Mouse (Mus musculus) small intestine, adult 2 months (tissue): ENCODE measurements around the gene Spata45.

ENCODE experiments used
- CTCF ChIP-seq: fragments of 200-500 bp; IDR thresholded peaks from 2 replicates; pipeline ENCODE4 v1.5.1; 2012; ENCODE audit warnings: low read depth, mild to moderate bottlenecking, control low read depth, inconsistent platforms, low read length, moderate library complexity, mixed read lengths; ENCODE audit not compliant: insufficient replicate concordance, insufficient read length; ENCODE audit errors: extremely low read depth
- POLR2A ChIP-seq: fragments of 200-500 bp; IDR thresholded peaks from 2 replicates; pipeline ENCODE4 v1.6.1; 2012; ENCODE audit warnings: low read depth, mild to moderate bottlenecking, control low read depth, inconsistent platforms, low read length, moderate library complexity

- no peak for TF ChIP-seq POLR2A
- no peak for TF ChIP-seq CTCF
Observed at GRCm38 (mm10) chr1:191083230-191083629, 46.8 kb downstream of the Spata45 start.
